Mouse (Mus musculus) fibroblast of lung, adult 2 months (primary cell): ENCODE data around the gene Frrs1.

ENCODE experiments used
- DNase-seq: peaks from one replicate; pipeline ENCODE4 v3.0.0-alpha.2; 2011; ENCODE audit warnings: low read depth

Frrs1 gene

GRCm38 (mm10) chr3:116848099-116848498 is 11.2 kb upstream of the Frrs1 start:
- peak; percentile 71 for DNase-seq

GRCm38 (mm10) chr3:116848936-116849335 is 10.3 kb upstream of the Frrs1 start:
- no peak for DNase-seq

- no peak for DNase-seq
These were observed 8.9 kb upstream of the Frrs1 start for GRCm38 (mm10) chr3:116850376-116850775.

GRCm38 (mm10) chr3:116852421-116852820 is 6.8 kb upstream of the Frrs1 start:
- DNase-seq, result no peak

GRCm38 (mm10) chr3:116857611-116858010 is 1.7 kb upstream of the Frrs1 start:
- no peak for DNase-seq

GRCm38 (mm10) chr3:116859752-116860151 is 488 bp downstream of the Frrs1 start:
- no peak for DNase-seq

- no peak for DNase-seq
These were observed 1.3 kb downstream of the Frrs1 start for GRCm38 (mm10) chr3:116860333-116861222.

- no peak for DNase-seq
These were observed 1.9 kb downstream of the Frrs1 start for GRCm38 (mm10) chr3:116861223-116861539.

- DNase-seq, result no peak
These were observed 2.3 kb downstream of the Frrs1 start for GRCm38 (mm10) chr3:116861540-116862067.

GRCm38 (mm10) chr3:116862621-116863020 is 3.4 kb downstream of the Frrs1 start:
- DNase-seq, result no peak

GRCm38 (mm10) chr3:116864421-116864820 is 5.2 kb downstream of the Frrs1 start:
- no peak for DNase-seq

GRCm38 (mm10) chr3:116865199-116865636 is 6.0 kb downstream of the Frrs1 start:
- no peak for DNase-seq

- no peak for DNase-seq
These were observed 11.1 kb downstream of the Frrs1 start for GRCm38 (mm10) chr3:116870372-116870771.

- no peak for DNase-seq
These were observed 23.1 kb downstream of the Frrs1 start for GRCm38 (mm10) chr3:116882221-116882960.

- DNase-seq, result no peak
These were observed 25.7 kb downstream of the Frrs1 start for GRCm38 (mm10) chr3:116884941-116885340.

GRCm38 (mm10) chr3:116889358-116889757 is 30.1 kb downstream of the Frrs1 start:
- DNase-seq, result no peak

GRCm38 (mm10) chr3:116890576-116890975 is 31.3 kb downstream of the Frrs1 start:
- no peak for DNase-seq

- DNase-seq, result no peak
These were observed 32.4 kb downstream of the Frrs1 start for GRCm38 (mm10) chr3:116891436-116892205.

GRCm38 (mm10) chr3:116892206-116892563 is 32.9 kb downstream of the Frrs1 start:
- no peak for DNase-seq

- DNase-seq, result no peak
These were observed 33.6 kb downstream of the Frrs1 start for GRCm38 (mm10) chr3:116892872-116893271.

GRCm38 (mm10) chr3:116904158-116904557 is 44.9 kb downstream of the Frrs1 start:
- DNase-seq, result peak; percentile 54

- DNase-seq, result peak; percentile 78
These were observed 46.6 kb downstream of the Frrs1 start for GRCm38 (mm10) chr3:116905898-116906297.
